Mouse (Mus musculus) neural tube, embryonic 12.5 days (tissue): ENCODE results near the gene Fnbp4. TPM values are rescaled to one million over a fixed set of nuclear protein-coding genes. Genes with fewer than 3 reads are reported as not detected.
A peak's percentile ranks its signal among the peaks of the same experiment; 100 is the strongest.

Experiments used
- ATAC-seq: fragments of 200-750 bp; cut with Nextera tagmentation; 2 replicates; pipeline ENCODE4 v1.8.0; 2017; ENCODE audit warnings: low read depth, mild to moderate bottlenecking, moderate TSS enrichment, moderate library complexity; ENCODE audit not compliant: low FRiP score
- H3K27ac ChIP-seq: fragments of 300-500 bp; sonication (generic); 2 replicates; pipeline ENCODE4 v1.5.1; 2016
- H3K27me3 ChIP-seq: fragments of 300-500 bp; sonication (generic); replicated peaks from 2 replicates; pipeline ENCODE4 v1.6.1; 2016; ENCODE audit warnings: mild to moderate bottlenecking
- H3K36me3 ChIP-seq: fragments of 300-500 bp; sonication (generic); 2 replicates; pipeline ENCODE4 v1.6.1; 2016; ENCODE audit warnings: mild to moderate bottlenecking
- H3K4me1 ChIP-seq: fragments of 300-500 bp; sonication (generic); 2 replicates; pipeline ENCODE4 v1.6.1; 2016
- H3K4me2 ChIP-seq: fragments of 300-500 bp; sonication (generic); replicated peaks from 2 replicates; pipeline ENCODE4 v1.6.1; 2016; ENCODE audit warnings: mild to moderate bottlenecking
- H3K4me3 ChIP-seq: fragments of 300-500 bp; sonication (generic); 2 replicates; pipeline ENCODE4 v1.5.1; 2016
- H3K9ac ChIP-seq: fragments of 300-500 bp; sonication (generic); 2 replicates; pipeline ENCODE4 v1.6.1; 2016; ENCODE audit warnings: mild to moderate bottlenecking
- H3K9me3 ChIP-seq: fragments of 300-500 bp; sonication (generic); 2 replicates; pipeline ENCODE4 v1.6.1; 2016; ENCODE audit warnings: mild to moderate bottlenecking
- WGBS: fragments of 180-500 bp; shearing (Covaris S2); methylation state at CpG from one replicate; pipeline ENCODE4 v1.1.7; 2016; 5-methylcytosine and 5-hydroxymethylcytosine counted together
- polyA plus RNA-seq: library from polyadenylated mRNA; unstranded; fragments of >200 nt; fragmentation: Nextera tagmentation; extraction: Ambion mirVana; gene quantifications from 2 replicates; pipeline ENCODE4 v1.2.1, GENCODE M21; 2016

Fnbp4 gene
- polyA plus RNA-seq, 1 experiment from 2014 or later = 134 TPM

GRCm38 (mm10) chr2:90745740-90746537 is 769 bp downstream of the Fnbp4 start:
- ATAC-seq = peak; percentile 64
- Histone ChIP-seq H3K4me3 (peak overlapping the region; percentile 91), H3K27ac (peak overlapping the region; percentile 90), H3K27me3 (no peaks in the 10 kb centered on the region), H3K9ac (peak overlapping the region; percentile 97), H3K36me3 (peaks cover 16% of the 10 kb centered on the region), H3K4me1 (peaks cover 15% of the 10 kb centered on the region), H3K9me3 (no peaks in the 10 kb centered on the region), H3K4me2 (peak overlapping the region; percentile 83)
- WGBS = under 1% methylated on average over 54 of the region's 54 CpGs

GRCm38 (mm10) chr2:90746538-90746865 is 1.3 kb downstream of the Fnbp4 start:
- ATAC-seq = no peak
- Histone ChIP-seq H3K9ac (peak overlapping the region; percentile 97), H3K9me3 (no peaks in the 10 kb centered on the region), H3K36me3 (peaks cover 22% of the 10 kb centered on the region), H3K4me1 (peaks cover 15% of the 10 kb centered on the region), H3K27ac (no peak overlapping the region), H3K27me3 (no peaks in the 10 kb centered on the region), H3K4me3 (peak overlapping the region; percentile 91), H3K4me2 (peak overlapping the region; percentile 83)
- WGBS = 20% methylated on average over 4 of the region's 4 CpGs

DNA sequence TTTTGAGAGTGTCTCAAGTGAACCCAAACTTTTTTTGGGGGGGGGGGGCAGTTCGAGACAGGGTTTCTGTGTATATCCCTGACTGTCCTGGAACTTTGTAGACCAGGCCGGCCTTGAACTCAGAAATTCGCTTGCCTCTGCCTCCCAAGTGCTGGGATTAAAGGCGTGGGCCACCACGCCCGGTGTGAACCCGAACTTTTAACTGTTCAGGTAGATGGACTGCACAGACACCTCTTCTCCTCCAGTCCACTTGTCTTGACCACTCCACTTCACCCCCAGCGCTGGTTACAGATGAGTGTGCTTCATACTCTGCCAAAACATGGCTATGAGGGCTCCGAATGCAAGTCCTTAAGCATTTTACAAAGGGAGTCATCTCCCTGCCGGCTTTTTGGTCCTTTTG is 2.0 kb downstream of the Fnbp4 start:
- Histone ChIP-seq H3K4me2 (peak overlapping the region; percentile 83), H3K4me1 (peaks cover 15% of the 10 kb centered on the region), H3K9ac (no peak overlapping the region), H3K27me3 (no peaks in the 10 kb centered on the region), H3K36me3 (peaks cover 23% of the 10 kb centered on the region), H3K4me3 (peak overlapping the region; percentile 91), H3K27ac (no peak overlapping the region), H3K9me3 (no peaks in the 10 kb centered on the region)
- 95% methylated on average over 10 of the region's 10 CpGs for WGBS
- no peak for ATAC-seq

- H3K9me3 ChIP-seq = no peaks in the 10 kb centered on the region
- no peak overlapping the region for H3K4me2 ChIP-seq
- no peak overlapping the region for H3K27ac ChIP-seq
- peaks cover 49% of the 10 kb centered on the region for H3K36me3 ChIP-seq
- ATAC-seq = no peak
- no peak overlapping the region for H3K9ac ChIP-seq
- H3K27me3 ChIP-seq = no peaks in the 10 kb centered on the region
- 87% methylated on average over 6 of the region's 6 CpGs for WGBS
- H3K4me3 ChIP-seq = no peak overlapping the region
- peaks cover 15% of the 10 kb centered on the region for H3K4me1 ChIP-seq
These were observed 4.7 kb downstream of the Fnbp4 start for GRCm38 (mm10) chr2:90749676-90750459.

GRCm38 (mm10) chr2:90753565-90753964 is 8.4 kb downstream of the Fnbp4 start:
- no peaks in the 10 kb centered on the region for H3K4me1 ChIP-seq
- no peaks in the 10 kb centered on the region for H3K9me3 ChIP-seq
- peaks cover 71% of the 10 kb centered on the region for H3K36me3 ChIP-seq
- WGBS = 93% methylated on average over 2 of the region's 2 CpGs
- no peak overlapping the region for H3K4me3 ChIP-seq
- no peak overlapping the region for H3K4me2 ChIP-seq
- no peaks in the 10 kb centered on the region for H3K27me3 ChIP-seq
- no peak overlapping the region for H3K27ac ChIP-seq
- no peak for ATAC-seq
- H3K9ac ChIP-seq = no peak overlapping the region

DNA sequence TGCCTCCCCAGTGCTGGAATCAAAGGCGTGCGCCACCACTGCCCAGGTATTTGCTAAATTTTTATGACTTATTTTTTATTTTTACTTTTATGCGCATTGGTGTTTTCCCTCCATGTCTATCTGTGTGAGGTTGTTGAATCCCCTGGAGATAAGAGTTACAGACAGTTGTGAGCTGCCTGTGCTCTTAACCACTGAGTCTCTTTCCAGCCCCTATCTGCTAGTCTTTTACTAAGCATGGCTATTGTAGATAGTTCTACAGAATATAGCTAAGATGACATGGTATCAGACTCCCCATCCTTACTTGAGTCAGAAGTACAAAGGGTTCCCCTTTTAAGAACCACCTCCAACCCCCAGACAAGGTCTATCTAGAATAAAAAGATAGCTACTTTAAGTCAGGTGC is 9.0 kb downstream of the Fnbp4 start:
- Histone ChIP-seq H3K27ac (no peak overlapping the region), H3K36me3 (peaks cover 74% of the 10 kb centered on the region), H3K27me3 (no peaks in the 10 kb centered on the region), H3K9ac (no peak overlapping the region), H3K4me1 (no peaks in the 10 kb centered on the region), H3K4me2 (no peak overlapping the region), H3K4me3 (no peak overlapping the region), H3K9me3 (no peaks in the 10 kb centered on the region)
- ATAC-seq = no peak
- over 99% methylated on average over 3 of the region's 3 CpGs for WGBS

DNA sequence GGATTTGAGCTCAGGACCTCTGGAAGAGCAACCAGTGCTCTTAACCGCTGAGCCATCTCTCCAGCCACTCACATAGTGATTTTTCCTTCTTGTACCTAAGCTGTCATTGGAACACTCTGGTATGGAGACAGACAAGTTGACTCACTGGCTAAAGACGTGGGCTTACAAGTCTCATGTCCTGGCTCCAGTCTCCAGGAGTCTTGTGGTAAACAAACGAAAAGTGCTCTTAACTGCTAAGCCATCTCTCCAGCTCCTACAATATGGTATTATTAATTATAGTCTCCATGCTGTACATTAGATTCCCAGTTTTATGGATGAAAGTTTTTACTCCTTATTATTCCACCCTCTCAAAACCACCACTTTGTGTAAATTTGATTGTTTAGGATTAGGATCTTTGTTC is 20.0 kb downstream of the Fnbp4 start:
- 92% methylated on average over 3 of the region's 3 CpGs for WGBS
- Histone ChIP-seq H3K4me3 (no peak overlapping the region), H3K27ac (no peak overlapping the region), H3K4me2 (no peak overlapping the region), H3K36me3 (peaks cover 89% of the 10 kb centered on the region), H3K27me3 (no peaks in the 10 kb centered on the region), H3K9me3 (no peaks in the 10 kb centered on the region), H3K9ac (no peak overlapping the region), H3K4me1 (no peaks in the 10 kb centered on the region)
- ATAC-seq = no peak

GRCm38 (mm10) chr2:90781323-90781722 is 36.2 kb downstream of the Fnbp4 start:
- 50% methylated on average over 3 of the region's 3 CpGs for WGBS
- peaks cover 39% of the 10 kb centered on the region for H3K36me3 ChIP-seq
- no peaks in the 10 kb centered on the region for H3K9me3 ChIP-seq

DNA sequence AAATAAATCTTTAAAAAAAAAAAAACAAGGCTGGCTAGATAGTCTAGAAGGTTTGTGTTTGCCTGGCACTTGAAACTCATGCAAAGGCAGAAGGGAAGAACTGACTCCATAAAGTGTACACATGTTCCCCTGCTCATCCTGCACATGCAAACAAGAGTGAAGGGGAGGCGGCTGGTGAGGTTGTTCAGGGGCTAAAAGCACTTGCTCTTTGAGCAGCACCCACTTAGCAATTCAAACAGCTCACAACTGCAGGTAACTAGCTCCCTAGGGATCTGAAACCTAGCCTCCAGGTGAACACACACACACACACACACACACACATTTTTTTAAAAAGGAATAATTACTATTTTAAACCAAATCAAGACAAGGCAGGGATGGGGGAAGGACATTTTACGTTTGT is 36.8 kb downstream of the Fnbp4 start:
- ATAC-seq = no peak
- Histone ChIP-seq H3K4me1 (peaks cover 10% of the 10 kb centered on the region), H3K36me3 (peaks cover 34% of the 10 kb centered on the region), H3K27me3 (0 out of 2 replicates have a peak, but pooled peaks cover 3% of the 10 kb centered on the region), H3K9me3 (no peaks in the 10 kb centered on the region), H3K9ac (no peak overlapping the region), H3K4me2 (no peak overlapping the region), H3K4me3 (no peak overlapping the region), H3K27ac (no peak overlapping the region)
- WGBS = 48% methylated on average over 2 of the region's 2 CpGs

More at GRCm38 (mm10) chr2:90781323-90781722, 36.2 kb downstream of the Fnbp4 start:
- Histone ChIP-seq H3K27ac (no peak overlapping the region), H3K4me1 (peaks cover 10% of the 10 kb centered on the region), H3K9ac (no peak overlapping the region), H3K27me3 (0 out of 2 replicates have a peak, but pooled peaks cover 3% of the 10 kb centered on the region), H3K4me3 (no peak overlapping the region), H3K4me2 (no peak overlapping the region)
- no peak for ATAC-seq

DNA sequence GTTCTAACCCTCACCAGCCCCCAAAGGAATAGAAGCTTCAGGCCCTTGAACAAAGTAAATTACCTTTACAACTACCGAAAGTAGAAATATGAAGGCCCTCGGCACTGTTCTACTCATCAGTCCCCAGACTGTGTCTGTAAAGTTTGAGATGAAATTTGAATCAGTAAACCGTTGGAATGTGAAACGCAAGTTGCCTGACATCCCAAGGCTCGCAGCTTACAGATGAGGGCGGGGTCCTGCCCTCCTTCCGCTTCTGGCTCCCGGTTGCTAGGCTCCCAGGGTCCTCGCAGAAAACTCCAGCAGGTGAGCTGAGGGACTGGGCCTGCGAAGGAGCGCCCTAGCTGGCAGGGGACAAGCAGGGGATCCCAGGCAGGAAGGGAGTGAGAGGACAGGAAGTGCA is 37.3 kb downstream of the Fnbp4 start, which contains the start of gene Agbl2:
Agbl2 (plus strand) TSS at position 270 of the 400 bp plus-strand sequence.
- Histone ChIP-seq H3K4me1 (peaks cover 10% of the 10 kb centered on the region), H3K4me2 (peak within 1 kb of the TSS; percentile 64), H3K4me3 (peak within 1 kb of the TSS; percentile 30), H3K9ac (peak within 1 kb of the TSS; percentile 42; the same call in 1 of the 2 replicates), H3K27me3 (0 out of 2 replicates have a peak, but pooled peaks cover 3% of the 10 kb centered on the region), H3K9me3 (no peaks in the 10 kb centered on the region), H3K27ac (no peak within 1 kb of the TSS), H3K36me3 (peaks cover 30% of the 10 kb centered on the region)
- 4% methylated on average over 11 of the region's 11 CpGs for WGBS
- ATAC-seq = peak; percentile 49; the same call in 1 of the 2 replicates

- no peak overlapping the region for H3K27ac ChIP-seq
- peak overlapping the region; percentile 42; the same call in 1 of the 2 replicates for H3K9ac ChIP-seq
- peaks cover 25% of the 10 kb centered on the region for H3K36me3 ChIP-seq
- WGBS = 2% methylated on average over 29 of the region's 29 CpGs
- H3K4me1 ChIP-seq = peaks cover 10% of the 10 kb centered on the region
- ATAC-seq = peak; percentile 39; the same call in 1 of the 2 replicates
- H3K4me2 ChIP-seq = peak overlapping the region; percentile 64
- H3K4me3 ChIP-seq = peak overlapping the region; percentile 30
- H3K27me3 ChIP-seq = 0 out of 2 replicates have a peak, but pooled peaks cover 3% of the 10 kb centered on the region
- no peaks in the 10 kb centered on the region for H3K9me3 ChIP-seq
These were observed 37.8 kb downstream of the Fnbp4 start for GRCm38 (mm10) chr2:90782901-90783486.

DNA sequence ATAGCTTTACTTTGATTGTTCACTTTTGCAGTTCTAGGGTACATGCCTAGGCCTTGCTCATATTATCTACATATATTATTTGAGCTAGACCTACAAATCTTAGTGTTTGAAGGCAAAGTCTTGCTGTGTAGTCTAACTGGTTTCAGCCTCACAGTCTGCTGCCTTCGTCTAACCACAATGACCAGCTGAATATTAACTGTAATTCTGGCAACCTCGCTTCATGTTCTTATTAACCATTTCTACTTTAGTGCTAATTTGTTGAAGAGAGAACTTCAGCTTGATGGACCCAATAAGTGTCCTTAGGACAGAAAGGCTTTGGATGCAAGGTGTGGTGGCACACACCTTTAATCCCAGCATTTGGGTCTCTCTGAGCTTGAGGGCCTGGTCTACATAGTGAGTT is 43.0 kb downstream of the Fnbp4 start:
- ATAC-seq = no peak
- 0 out of 2 replicates have a peak, but pooled peaks cover 3% of the 10 kb centered on the region for H3K27me3 ChIP-seq
- no peaks in the 10 kb centered on the region for H3K36me3 ChIP-seq
- WGBS = 86% methylated on average over 2 of the region's 2 CpGs
- H3K4me3 ChIP-seq = no peak overlapping the region
- H3K9ac ChIP-seq = no peak overlapping the region
- no peak overlapping the region for H3K4me2 ChIP-seq
- H3K9me3 ChIP-seq = no peaks in the 10 kb centered on the region
- H3K4me1 ChIP-seq = peaks cover 1% of the 10 kb centered on the region
- H3K27ac ChIP-seq = no peak overlapping the region
